Mouse (Mus musculus): ENCODE measurements around the gene Map4.

- TF ChIP-seq CTCF (IDR thresholded peaks at IDR 0.05; ENCODE audit: low read depth) (no peak), EP300 (IDR thresholded peaks at IDR 0.05; ENCODE audit: low read depth) (no peak)
Observed at GRCm38 (mm10) chr9:109911779-109912178, 19.5 kb upstream of the Map4 start.

Data from liver, postnatal 0 days (tissue).